Mouse (Mus musculus) MEL (cell line): ENCODE results near the gene Ppfibp1.

Experiments used
- CTCF ChIP-seq, 3 experiments: IDR thresholded peaks in 2 of 3; conservative IDR thresholded peaks in 1 of 3; 2 replicates each; pipeline ENCODE4 v1.5.1; 2011 to 2012; ENCODE audit warnings: low read length in 3 of 3, low read depth in 2 of 3, mild to moderate bottlenecking in 2 of 3, improper control_type of control experiment in 1 of 3, inconsistent platforms in 1 of 3, mixed read lengths in 1 of 3, moderate library complexity in 1 of 3; ENCODE audit not compliant: control insufficient read depth in 1 of 3, insufficient read depth in 1 of 3, poor library complexity in 1 of 3, severe bottlenecking in 1 of 3
- GATA1 ChIP-seq: IDR thresholded peaks from 2 replicates; pipeline ENCODE4 v1.6.1; 2011; ENCODE audit warnings: low read depth, low read length, improper control_type of control experiment
- MEF2A ChIP-seq: IDR thresholded peaks from 2 replicates; pipeline ENCODE4 v1.6.1; 2014; ENCODE audit warnings: low read depth, mild to moderate bottlenecking, inconsistent platforms, low read length, improper control_type of control experiment; ENCODE audit not compliant: poor library complexity, insufficient replicate concordance, severe bottlenecking; ENCODE audit errors: extremely low read depth
- SMC3 ChIP-seq: IDR thresholded peaks from 2 replicates; pipeline ENCODE4 v1.6.1; 2011; ENCODE audit warnings: low read depth, low read length, improper control_type of control experiment
- TCF12 ChIP-seq: IDR thresholded peaks from 2 replicates; pipeline ENCODE4 v1.6.1; 2014; ENCODE audit warnings: low read depth, mild to moderate bottlenecking, inconsistent platforms, low read length, improper control_type of control experiment, moderate library complexity
- ZKSCAN1 ChIP-seq: IDR thresholded peaks from 2 replicates; pipeline ENCODE4 v1.6.1; 2012; ENCODE audit warnings: low read depth, mild to moderate bottlenecking, inconsistent platforms, low read length, improper control_type of control experiment, moderate library complexity

- TF ChIP-seq ZKSCAN1 (no peak), SMC3 (no peak), MEF2A (no peak), TCF12 (no peak), CTCF (IDR thresholded peaks at IDR 0.05 in 2 of 3, conservative IDR thresholded peaks at IDR 0.05 in 1 of 3; ENCODE audit: control insufficient read depth in 1 of 3, insufficient read depth in 1 of 3, low read depth in 2 of 3, low read length in 3 of 3, poor library complexity in 1 of 3, severe bottlenecking in 1 of 3) (no peak), GATA1 (no peak)
Observed at GRCm38 (mm10) chr6:146966446-146967019, 78.2 kb downstream of the Ppfibp1 start.
